Mouse (Mus musculus): ENCODE measurements at regions not wholly inside any gene's neighbourhood (a gene's known extent, or its start where the extent isn't known, plus 50 kb on each side); places are given as distances from the start of the nearest gene placed in this dataset.

DNA sequence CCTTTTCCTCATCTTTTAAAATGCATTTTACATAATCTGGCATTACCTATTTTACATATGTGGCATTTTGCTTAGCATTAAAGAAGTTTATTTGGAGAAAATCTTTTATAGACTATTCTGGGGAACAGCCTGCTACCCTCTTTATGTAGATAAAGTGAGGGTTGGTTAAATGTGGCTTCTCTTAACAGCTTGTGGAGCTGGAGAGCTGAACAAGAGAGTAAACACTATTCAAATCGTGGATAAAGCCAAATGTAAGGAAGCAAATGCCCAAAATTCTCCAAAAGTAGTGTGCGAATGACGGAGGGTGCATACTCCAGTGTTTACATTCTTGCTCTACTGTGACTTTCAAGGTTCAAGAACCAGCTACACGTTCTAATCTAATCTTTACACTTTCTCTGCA, 833.9 kb upstream of the Tenm2 start:
- TF ChIP-seq POLR2A (IDR thresholded peaks at IDR 0.05; ENCODE audit: insufficient read depth, low read depth, low read length) (no peak), CTCF (IDR thresholded peaks at IDR 0.05; ENCODE audit: insufficient read depth, low read depth, low read length) (no peak)

All from olfactory bulb, adult 2 months (tissue).